Comparison of ENCODE assay signal across 10 mouse cellular contexts in the genomic region with DNA sequence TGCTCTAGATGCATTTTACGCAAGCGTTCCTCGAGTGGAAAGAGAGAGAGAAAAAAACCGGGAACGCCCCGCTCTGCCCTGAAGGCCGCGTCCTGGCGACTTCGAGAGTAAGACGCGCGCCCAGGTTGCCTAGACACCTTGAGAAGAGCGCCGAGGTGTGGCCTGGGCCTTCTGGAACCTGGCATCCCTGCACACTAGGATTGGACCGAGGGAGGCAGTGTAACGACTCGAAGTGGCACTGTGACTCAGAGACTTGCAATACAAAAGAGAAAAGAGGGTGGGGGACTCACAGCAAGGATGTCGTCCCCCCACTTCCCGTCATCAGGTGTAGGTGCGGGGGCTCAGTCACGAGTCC. TPM values are rescaled to one million over a fixed set of nuclear protein-coding genes. Genes with fewer than 3 reads are reported as not detected.
A peak's percentile ranks its signal among the peaks of the same experiment; 100 is the strongest.
DNase-seq lines count a peak whose midpoint lies in the region; ATAC-seq lines count a peak whose summit lies in the region.
"Had no signal": no experiment of that assay in that cellular context is flagged by ENCODE, and none has a peak within 500 bp of the region (broad histone marks: within the 10 kb centered on the region; RNA-seq: fewer than 3 reads in every experiment).

No protein-coding gene starts in this region.

- 6% methylated on average over 22 of the region's 22 CpGs for WGBS in kidney, embryonic 14.5 days
- WGBS in forebrain, embryonic 13.5 days: 7% methylated on average over 22 of the region's 22 CpGs
- 12% methylated on average over 22 of the region's 22 CpGs for WGBS in liver, embryonic 13.5 days (ENCODE audit: insufficient replicate concordance)
- WGBS in neural tube, embryonic 13.5 days: 5% methylated on average over 22 of the region's 22 CpGs

- DNase-seq in kidney, adult 18-20 months: no peak
- no peak for DNase-seq in liver, embryonic 13.5 days
- no peak for DNase-seq in gastrocnemius, adult 8-10 months (ENCODE audit: low spot score in 2 of 2)
- no peak for DNase-seq in layer of hippocampus, adult 18-20 months (ENCODE audit: low spot score in 2 of 2)

- ATAC-seq in kidney, embryonic 14.5 days (ENCODE audit: low FRiP score, low TSS enrichment): no peak
- no peak for ATAC-seq in forebrain, embryonic 13.5 days
- no peak for ATAC-seq in liver, embryonic 13.5 days (ENCODE audit: low read depth)
- ATAC-seq in neural tube, embryonic 13.5 days (ENCODE audit: low read depth): no peak
- no peak for ATAC-seq in erythroid progenitor cell, adult 5-6 weeks (replicated peaks; ENCODE audit: low FRiP score, poor library complexity, severe bottlenecking)

- H3K9me3 ChIP-seq in kidney, embryonic 14.5 days (ENCODE audit: control insufficient read depth, low read length): no peaks in the 10 kb centered on the region
- H3K9me3 ChIP-seq in forebrain, embryonic 13.5 days (replicated peaks): no peaks in the 10 kb centered on the region
- H3K9me3 ChIP-seq in liver, embryonic 13.5 days (replicated peaks): no peaks in the 10 kb centered on the region
- no peaks in the 10 kb centered on the region for H3K9me3 ChIP-seq in neural tube, embryonic 13.5 days

- peaks cover 23% of the 10 kb centered on the region for H3K4me1 ChIP-seq in kidney, embryonic 14.5 days (ENCODE audit: control insufficient read depth, insufficient read depth, low read length)
- peaks cover 41% of the 10 kb centered on the region for H3K4me1 ChIP-seq in forebrain, embryonic 13.5 days
- peaks cover 49% of the 10 kb centered on the region for H3K4me1 ChIP-seq in liver, embryonic 13.5 days (replicated peaks)
- peaks cover 41% of the 10 kb centered on the region for H3K4me1 ChIP-seq in neural tube, embryonic 13.5 days (replicated peaks)

- no peak overlapping the region for H3K27ac ChIP-seq in kidney, embryonic 14.5 days (ENCODE audit: low read depth, low read length)
- H3K27ac ChIP-seq in forebrain, embryonic 13.5 days: no peak overlapping the region
- H3K27ac ChIP-seq in liver, embryonic 13.5 days: no peak overlapping the region
- no peak overlapping the region for H3K27ac ChIP-seq in neural tube, embryonic 13.5 days (replicated peaks)
- H3K27ac ChIP-seq: macrophage had no signal

- no peaks in the 10 kb centered on the region for H3K36me3 ChIP-seq in kidney, embryonic 14.5 days (ENCODE audit: control insufficient read depth, insufficient read depth, low read length)
- H3K36me3 ChIP-seq in forebrain, embryonic 13.5 days (ENCODE audit: poor library complexity, severe bottlenecking): no peaks in the 10 kb centered on the region
- H3K36me3 ChIP-seq in liver, embryonic 13.5 days: no peaks in the 10 kb centered on the region
- H3K36me3 ChIP-seq in neural tube, embryonic 13.5 days: no peaks in the 10 kb centered on the region

- H3K27me3 ChIP-seq in kidney, embryonic 14.5 days (ENCODE audit: control insufficient read depth, insufficient read depth, low read length): peaks cover 22% of the 10 kb centered on the region
- H3K27me3 ChIP-seq in forebrain, embryonic 13.5 days: peaks cover 38% of the 10 kb centered on the region
- peaks cover 60% of the 10 kb centered on the region for H3K27me3 ChIP-seq in liver, embryonic 13.5 days
- peaks cover 82% of the 10 kb centered on the region for H3K27me3 ChIP-seq in neural tube, embryonic 13.5 days

- peak overlapping the region; percentile 18; the same call in 1 of the 2 replicates for H3K4me3 ChIP-seq in kidney, embryonic 14.5 days (ENCODE audit: low read length)
- peak overlapping the region; percentile 13 for H3K4me3 ChIP-seq in forebrain, embryonic 13.5 days
- H3K4me3 ChIP-seq in liver, embryonic 13.5 days (replicated peaks): peak overlapping the region; percentile 68
- H3K4me3 ChIP-seq in neural tube, embryonic 13.5 days: peak overlapping the region; percentile 17; the same call in 1 of the 2 replicates

- H3K9ac ChIP-seq in kidney, embryonic 14.5 days (ENCODE audit: low read depth, low read length): no peak overlapping the region
- no peak overlapping the region for H3K9ac ChIP-seq in forebrain, embryonic 13.5 days
- peak overlapping the region; percentile 60 for H3K9ac ChIP-seq in liver, embryonic 13.5 days
- no peak overlapping the region for H3K9ac ChIP-seq in neural tube, embryonic 13.5 days

- H3K4me2 ChIP-seq in kidney, embryonic 14.5 days (replicated peaks; ENCODE audit: low read depth, low read length): peak overlapping the region; percentile 33
- peak overlapping the region; percentile 98; the same call in 1 of the 2 replicates for H3K4me2 ChIP-seq in forebrain, embryonic 13.5 days
- peak overlapping the region; percentile 99 for H3K4me2 ChIP-seq in liver, embryonic 13.5 days
- H3K4me2 ChIP-seq in neural tube, embryonic 13.5 days: peak overlapping the region; percentile 42

RNA-seq across cellular contexts. Expression of a gene that starts 1.6 kb away (rescaled TPM):
- polyA plus RNA-seq in kidney, embryonic 14.5 days (2014; fragmentation: Nextera tagmentation; extraction: Ambion mirVana): 0.87 and 1.7 TPM in 2 replicates
- polyA plus RNA-seq in forebrain, embryonic 13.5 days (2015; fragmentation: Nextera tagmentation; extraction: Ambion mirVana): 0.62 and 0.65 TPM in 2 replicates
- polyA plus RNA-seq in liver, embryonic 13.5 days (2015; fragmentation: Nextera tagmentation; extraction: Ambion mirVana): 2.3 and 2.9 TPM in 2 replicates
- 0.28 TPM in 1 of 2 replicates, not detected in the other for polyA plus RNA-seq in neural tube, embryonic 13.5 days (2015; fragmentation: Nextera tagmentation; extraction: Ambion mirVana)
- not detected for total RNA-seq in gastrocnemius, adult 8-10 months (2022)
- not detected in 2 replicates for total RNA-seq in erythroid progenitor cell, adult 5-6 weeks (2015; ENCODE audit: low replicate concordance)
- not detected in 2 replicates for total RNA-seq in erythroid progenitor cell, adult 5-6 weeks (2017; ENCODE audit: low replicate concordance)
- total RNA-seq in layer of hippocampus, adult 18-20 months (2021): 100 to 1,000 TPM; 284 to 311 TPM
- polyA plus RNA-seq: macrophage had no signal

RNA-seq across cellular contexts. Expression of a gene that starts 16.4 kb away (rescaled TPM):
- 0.50 and 0.72 TPM in 2 replicates for polyA plus RNA-seq in kidney, embryonic 14.5 days (2014; fragmentation: Nextera tagmentation; extraction: Ambion mirVana)
- polyA plus RNA-seq in forebrain, embryonic 13.5 days (2015; fragmentation: Nextera tagmentation; extraction: Ambion mirVana): 0.13 and 0.14 TPM in 2 replicates
- polyA plus RNA-seq in liver, embryonic 13.5 days (2015; fragmentation: Nextera tagmentation; extraction: Ambion mirVana): 0.08 TPM in 1 of 2 replicates, not detected in the other
- polyA plus RNA-seq in neural tube, embryonic 13.5 days (2015; fragmentation: Nextera tagmentation; extraction: Ambion mirVana): 0.43 and 0.50 TPM in 2 replicates
- total RNA-seq in gastrocnemius, adult 8-10 months (2022): not detected
- not detected in 2 replicates for total RNA-seq in erythroid progenitor cell, adult 5-6 weeks (2015; ENCODE audit: low replicate concordance)
- not detected in 2 replicates for total RNA-seq in erythroid progenitor cell, adult 5-6 weeks (2017; ENCODE audit: low replicate concordance)
- 10 to 100 TPM; 12.5 to 15.8 TPM for total RNA-seq in layer of hippocampus, adult 18-20 months (2021)
- total RNA-seq: common myeloid progenitor, adult 5-6 weeks had no signal
- polyA plus RNA-seq: macrophage had no signal

RNA-seq across cellular contexts. Expression of a gene that starts 43.6 kb away (rescaled TPM):
- 19.4 and 30.6 TPM in 2 replicates for polyA plus RNA-seq in kidney, embryonic 14.5 days (2014; fragmentation: Nextera tagmentation; extraction: Ambion mirVana)
- polyA plus RNA-seq in forebrain, embryonic 13.5 days (2015; fragmentation: Nextera tagmentation; extraction: Ambion mirVana): 22.7 and 27.5 TPM in 2 replicates
- 10.2 and 11.9 TPM in 2 replicates for polyA plus RNA-seq in liver, embryonic 13.5 days (2015; fragmentation: Nextera tagmentation; extraction: Ambion mirVana)
- polyA plus RNA-seq in neural tube, embryonic 13.5 days (2015; fragmentation: Nextera tagmentation; extraction: Ambion mirVana): 18.6 and 21.0 TPM in 2 replicates
- total RNA-seq in gastrocnemius, adult 8-10 months (2022): 10 to 100 TPM; 14.2 to 17.0 (median 16.2) TPM
- 0.42 and 2.2 TPM in 2 replicates for total RNA-seq in erythroid progenitor cell, adult 5-6 weeks (2015; ENCODE audit: low replicate concordance)
- total RNA-seq in erythroid progenitor cell, adult 5-6 weeks (2017; ENCODE audit: low replicate concordance): 2.8 and 3.2 TPM in 2 replicates
- 10 to 100 TPM; 17.7 to 19.2 TPM for total RNA-seq in layer of hippocampus, adult 18-20 months (2021)

RNA-seq across cellular contexts. Expression of a gene that starts 53.7 kb away (rescaled TPM):
- polyA plus RNA-seq in kidney, embryonic 14.5 days (2014; fragmentation: Nextera tagmentation; extraction: Ambion mirVana): 10.2 and 13.8 TPM in 2 replicates
- polyA plus RNA-seq in forebrain, embryonic 13.5 days (2015; fragmentation: Nextera tagmentation; extraction: Ambion mirVana): 17.1 and 18.7 TPM in 2 replicates
- polyA plus RNA-seq in liver, embryonic 13.5 days (2015; fragmentation: Nextera tagmentation; extraction: Ambion mirVana): 1.5 TPM in 2 replicates
- 16.2 and 19.2 TPM in 2 replicates for polyA plus RNA-seq in neural tube, embryonic 13.5 days (2015; fragmentation: Nextera tagmentation; extraction: Ambion mirVana)
- under 1 TPM; 0.29 to 0.74 (median 0.46) TPM for total RNA-seq in gastrocnemius, adult 8-10 months (2022)
- not detected in 2 replicates for total RNA-seq in erythroid progenitor cell, adult 5-6 weeks (2015; ENCODE audit: low replicate concordance)
- not detected in 2 replicates for total RNA-seq in erythroid progenitor cell, adult 5-6 weeks (2017; ENCODE audit: low replicate concordance)
- total RNA-seq in layer of hippocampus, adult 18-20 months (2021): 10 to 100 TPM; 87.5 to 93.6 TPM

Comparison
In these comparisons a context has a peak if more than half of its experiments do, and no peak if none do; other contexts are left out.
1. H3K4me2 ChIP-seq: peak in every context shown above with its lines; median percentile 99 in liver, embryonic 13.5 days; 98 in forebrain, embryonic 13.5 days; 42 in neural tube, embryonic 13.5 days; 33 in kidney, embryonic 14.5 days.
2. H3K4me3 ChIP-seq: peak in every context shown above with its lines; median percentile 68 in liver, embryonic 13.5 days; 18 in kidney, embryonic 14.5 days; 17 in neural tube, embryonic 13.5 days; 13 in forebrain, embryonic 13.5 days.